Mouse (Mus musculus): Measurements from ENCODE around the gene Rcc2. TPM values are rescaled to one million over a fixed set of nuclear protein-coding genes. Genes with fewer than 3 reads are reported as not detected.

Rcc2 gene
- polyA plus RNA-seq, 1 experiment from 2014 or later: 17.0 TPM

GRCm38 (mm10) chr4:140771091-140771490 is 70.8 kb downstream of the Rcc2 start:
- Histone ChIP-seq H3K9me3 (ENCODE audit: low read length) (no peaks in the 10 kb centered on the region), H3K4me1 (ENCODE audit: insufficient read depth, low read depth, low read length) (no peaks in the 10 kb centered on the region), H3K9ac (replicated peaks; ENCODE audit: low read depth) (no peak overlapping the region), H3K36me3 (ENCODE audit: insufficient read depth, low read length) (no peaks in the 10 kb centered on the region), H3K4me3 (ENCODE audit: low read depth, low read length) (no peak overlapping the region), H3K27me3 (replicated peaks; ENCODE audit: insufficient read depth, low read length) (no peaks in the 10 kb centered on the region), H3K27ac (ENCODE audit: low read length) (no peak overlapping the region), H3K4me2 (replicated peaks; ENCODE audit: low read depth, low read length) (no peak overlapping the region)
- TF ChIP-seq CTCF (IDR thresholded peaks at IDR 0.05) (no peak), EP300 (IDR thresholded peaks at IDR 0.05) (no peak)
- ATAC-seq: 0 out of 2 replicates have a peak, but pooled peaks have one; percentile 35
- WGBS: 17% methylated on average over 4 of the region's 4 CpGs
- DNase-seq (ENCODE audit: low spot score): peak; percentile 47

Small RNAs within 50 kb of the gene (microRNA-seq; reads per million reads assigned to microRNA genes)
- gene Gm23045 (not detected), gene Gm25951 (not detected)

Other genes with a start within 250 kb of the Rcc2 start
- 9.3 and 9.5 TPM in 2 replicates for gene Arhgef10l, start 34.5 kb upstream of the Rcc2 start, polyA plus RNA-seq (2015; fragmentation: Nextera tagmentation; extraction: Ambion mirVana)
- gene Padi6, start 42.1 kb downstream of the Rcc2 start, polyA plus RNA-seq (2015; fragmentation: Nextera tagmentation; extraction: Ambion mirVana): 0.26 TPM in 1 of 2 replicates, not detected in the other
- gene Padi4, start 73.7 kb downstream of the Rcc2 start, polyA plus RNA-seq (2015; fragmentation: Nextera tagmentation; extraction: Ambion mirVana): 1.1 and 1.6 TPM in 2 replicates
- 0.35 and 0.50 TPM in 2 replicates for gene Padi3, start 110.1 kb downstream of the Rcc2 start, polyA plus RNA-seq (2015; fragmentation: Nextera tagmentation; extraction: Ambion mirVana)
- gene Padi1, start 145.2 kb downstream of the Rcc2 start, polyA plus RNA-seq (2015; fragmentation: Nextera tagmentation; extraction: Ambion mirVana): 0.17 and 0.20 TPM in 2 replicates
- 0.63 and 0.94 TPM in 2 replicates for gene Padi2, start 205.8 kb downstream of the Rcc2 start, polyA plus RNA-seq (2015; fragmentation: Nextera tagmentation; extraction: Ambion mirVana)